ENCODE assay signal across 9 mouse cellular contexts in the genomic region with DNA sequence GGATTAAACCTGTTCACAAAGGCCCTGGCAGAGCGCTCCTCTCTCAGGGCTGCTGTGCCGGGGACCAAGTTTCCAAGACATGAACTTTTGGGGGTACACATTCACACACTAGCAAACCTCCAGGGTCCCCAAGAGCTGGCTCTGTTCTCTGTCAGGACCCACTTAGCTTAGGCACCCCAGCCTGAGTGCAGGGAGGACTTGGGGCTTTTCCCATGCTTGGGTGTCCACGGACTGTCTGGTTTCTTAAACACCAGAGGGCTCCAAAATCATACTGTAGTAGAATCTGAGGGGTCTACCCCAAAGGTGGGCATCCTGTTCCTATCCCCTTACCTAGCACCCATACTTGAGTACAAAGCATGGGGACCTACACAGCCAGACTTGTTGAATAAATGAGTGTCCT. TPM values are rescaled to one million over a fixed set of nuclear protein-coding genes. Genes with fewer than 3 reads are reported as not detected.
A peak's percentile ranks its signal among the peaks of the same experiment; 100 is the strongest.
DNase-seq lines count a peak whose midpoint lies in the region; ATAC-seq lines count a peak whose summit lies in the region.
"Had no signal": no experiment of that assay in that cellular context is flagged by ENCODE, and none has a peak within 500 bp of the region (broad histone marks: within the 10 kb centered on the region; RNA-seq: fewer than 3 reads in every experiment).

No protein-coding gene starts in this region.

- H3K27me3 ChIP-seq in kidney, embryonic 15.5 days = peaks cover 8% of the 10 kb centered on the region
- 0 out of 2 replicates have a peak, but pooled peaks cover 11% of the 10 kb centered on the region for H3K27me3 ChIP-seq in embryonic facial prominence, embryonic 13.5 days
- no peaks in the 10 kb centered on the region; the same call in 1 of the 2 replicates for H3K27me3 ChIP-seq in hindbrain, embryonic 16.5 days (replicated peaks; ENCODE audit: control insufficient read depth, insufficient read depth, low read length)
- H3K27me3 ChIP-seq in midbrain, embryonic 14.5 days (ENCODE audit: control insufficient read depth, insufficient read depth, low read length) = peaks cover 6% of the 10 kb centered on the region; the same call in 1 of the 2 replicates

- H3K9me3 ChIP-seq in kidney, embryonic 15.5 days (replicated peaks) = no peaks in the 10 kb centered on the region
- H3K9me3 ChIP-seq in embryonic facial prominence, embryonic 13.5 days = no peaks in the 10 kb centered on the region
- no peaks in the 10 kb centered on the region for H3K9me3 ChIP-seq in hindbrain, embryonic 16.5 days (ENCODE audit: control insufficient read depth, low read length)
- H3K9me3 ChIP-seq in midbrain, embryonic 14.5 days (ENCODE audit: control insufficient read depth, low read length) = no peaks in the 10 kb centered on the region

- H3K4me3 ChIP-seq in kidney, embryonic 15.5 days (replicated peaks) = 0 out of 2 replicates have a peak overlapping the region, but pooled peaks have one; percentile 56
- H3K4me3 ChIP-seq in embryonic facial prominence, embryonic 13.5 days = peak overlapping the region; percentile 54
- peak overlapping the region; percentile 57 for H3K4me3 ChIP-seq in hindbrain, embryonic 16.5 days (ENCODE audit: low read length)
- H3K4me3 ChIP-seq in midbrain, embryonic 14.5 days (replicated peaks; ENCODE audit: low read depth, low read length) = peak overlapping the region; percentile 51

- H3K4me1 ChIP-seq in kidney, embryonic 15.5 days = peaks cover 14% of the 10 kb centered on the region; the same call in 1 of the 2 replicates
- peaks cover 16% of the 10 kb centered on the region for H3K4me1 ChIP-seq in embryonic facial prominence, embryonic 13.5 days
- peaks cover 5% of the 10 kb centered on the region for H3K4me1 ChIP-seq in hindbrain, embryonic 16.5 days (ENCODE audit: control insufficient read depth, insufficient read depth, low read depth, low read length)
- no peaks in the 10 kb centered on the region for H3K4me1 ChIP-seq in midbrain, embryonic 14.5 days (ENCODE audit: control insufficient read depth, insufficient read depth, low read length)

- no peak overlapping the region for H3K27ac ChIP-seq in kidney, embryonic 15.5 days
- H3K27ac ChIP-seq in embryonic facial prominence, embryonic 13.5 days = no peak overlapping the region
- H3K27ac ChIP-seq in hindbrain, embryonic 16.5 days (ENCODE audit: low read depth, low read length) = no peak overlapping the region
- H3K27ac ChIP-seq in midbrain, embryonic 14.5 days (replicated peaks; ENCODE audit: low read depth, low read length) = no peak overlapping the region

- WGBS in kidney, embryonic 15.5 days = 83% methylated on average over 3 of the region's 3 CpGs
- 72% methylated on average over 3 of the region's 3 CpGs for WGBS in embryonic facial prominence, embryonic 13.5 days
- 72% methylated on average over 3 of the region's 3 CpGs for WGBS in hindbrain, embryonic 16.5 days
- WGBS in midbrain, embryonic 14.5 days = 67% methylated on average over 3 of the region's 3 CpGs

- no peak for ATAC-seq in kidney, embryonic 15.5 days (replicated peaks; ENCODE audit: low FRiP score)
- no peak for ATAC-seq in embryonic facial prominence, embryonic 13.5 days (ENCODE audit: insufficient number of reproducible peaks, insufficient read depth, low FRiP score, low TSS enrichment, low read depth)
- ATAC-seq in hindbrain, embryonic 16.5 days = no peak
- ATAC-seq in midbrain, embryonic 14.5 days (ENCODE audit: low FRiP score, low TSS enrichment) = no peak

- no peaks in the 10 kb centered on the region for H3K36me3 ChIP-seq in kidney, embryonic 15.5 days
- H3K36me3 ChIP-seq in embryonic facial prominence, embryonic 13.5 days = no peaks in the 10 kb centered on the region
- no peaks in the 10 kb centered on the region for H3K36me3 ChIP-seq in hindbrain, embryonic 16.5 days (ENCODE audit: control insufficient read depth, insufficient read depth, low read length)
- H3K36me3 ChIP-seq in midbrain, embryonic 14.5 days (ENCODE audit: control insufficient read depth, insufficient read depth, low read length) = no peaks in the 10 kb centered on the region

- peak overlapping the region; percentile 98 for H3K4me2 ChIP-seq in kidney, embryonic 15.5 days
- peak overlapping the region; percentile 89 for H3K4me2 ChIP-seq in embryonic facial prominence, embryonic 13.5 days
- H3K4me2 ChIP-seq in hindbrain, embryonic 16.5 days (ENCODE audit: low read length) = peak overlapping the region; percentile 94
- H3K4me2 ChIP-seq in midbrain, embryonic 14.5 days (ENCODE audit: low read length) = peak overlapping the region; percentile 83

- DNase-seq in kidney, postnatal 36 days = no peak
- DNase-seq in midbrain, embryonic 14.5 days = peak; percentile 32
- no peak for DNase-seq in left cerebral cortex, postnatal 10 days (ENCODE audit: extremely low spot score in 1 of 2, low spot score in 2 of 2)
- no peak for DNase-seq in frontal cortex, postnatal 14 days (ENCODE audit: low spot score in 2 of 2)
- DNase-seq in thymus, postnatal 0 days (ENCODE audit: low spot score) = no peak
- DNase-seq: gastrocnemius, postnatal 36 days had no signal

- intact Hi-C loops in left cerebral cortex, postnatal 10 days (cut with DNase I) = loop anchor here (2.0 kb wide), 1 partner anchor 31 kb away; no protein-coding TSS in a partner anchor

- H3K9ac ChIP-seq in kidney, embryonic 15.5 days = no peak overlapping the region
- peak overlapping the region; percentile 72; the same call in 1 of the 2 replicates for H3K9ac ChIP-seq in embryonic facial prominence, embryonic 13.5 days
- peak overlapping the region; percentile 79; the same call in 1 of the 2 replicates for H3K9ac ChIP-seq in hindbrain, embryonic 16.5 days (ENCODE audit: low read depth, low read length)
- peak overlapping the region; percentile 71; the same call in 1 of the 2 replicates for H3K9ac ChIP-seq in midbrain, embryonic 14.5 days (replicated peaks; ENCODE audit: low read length)

RNA-seq across cellular contexts. Expression of gene Pim3, which starts 28.0 kb away (rescaled TPM):
- 50.4 and 54.6 TPM in 2 replicates for polyA plus RNA-seq in kidney, embryonic 15.5 days (2015; fragmentation: Nextera tagmentation; extraction: Ambion mirVana)
- polyA plus RNA-seq in embryonic facial prominence, embryonic 13.5 days (2015; fragmentation: Nextera tagmentation; extraction: Ambion mirVana) = 48.7 and 52.9 TPM in 2 replicates
- 71.4 and 77.4 TPM in 2 replicates for polyA plus RNA-seq in hindbrain, embryonic 16.5 days (2015; fragmentation: Nextera tagmentation; extraction: Ambion mirVana)
- polyA plus RNA-seq in midbrain, embryonic 14.5 days (2014; fragmentation: Nextera tagmentation; extraction: Ambion mirVana) = 49.1 and 53.2 TPM in 2 replicates
- total RNA-seq in left cerebral cortex, postnatal 10 days (2021) = 10 to 100 TPM; 40.6 to 44.0 TPM
- 40.2 and 43.8 TPM in 2 replicates for polyA plus RNA-seq in thymus, postnatal 0 days (2015; fragmentation: Nextera tagmentation; extraction: Ambion mirVana)
